Mouse (Mus musculus) inflammation-experienced regulatory T-cells (primary cell): ENCODE results near the gene Clec2h. TPM values are rescaled to one million over a fixed set of nuclear protein-coding genes. Genes with fewer than 3 reads are reported as not detected.

Experiments
- polyA plus RNA-seq, 2 experiments: library from polyadenylated mRNA; unstranded; fragments of 100-300 nt; shearing (Covaris generic); gene quantifications; one replicate each; pipeline ENCODE4 v1.2.1; 2017

Gene Clec2h
- polyA plus RNA-seq: under 1 TPM in 1 of 2 experiments, not detected in 1; 0.49 TPM

DNA sequence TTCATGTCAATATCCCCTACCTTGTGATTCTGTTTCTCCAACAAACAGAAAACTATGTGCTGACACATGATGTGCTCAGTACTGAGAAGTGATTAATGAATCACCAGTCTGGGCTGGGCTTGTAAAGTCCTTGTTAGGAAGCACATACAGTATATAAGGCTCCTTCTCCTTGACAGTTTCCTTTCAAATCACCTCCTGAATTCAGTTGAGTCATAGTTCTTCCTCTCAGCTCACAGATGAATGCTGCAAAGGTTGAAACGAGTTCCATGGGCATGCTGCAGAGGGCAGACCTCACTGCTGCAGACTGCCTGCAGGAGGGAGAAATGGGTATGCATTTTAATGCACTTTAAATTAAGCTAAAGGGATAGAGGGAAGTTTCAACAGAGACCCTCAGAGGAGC, at the start of gene Clec2h:
Gene Clec2h, plus strand, starts transcription at position 180 of the 400 bp plus-strand sequence.

DNA sequence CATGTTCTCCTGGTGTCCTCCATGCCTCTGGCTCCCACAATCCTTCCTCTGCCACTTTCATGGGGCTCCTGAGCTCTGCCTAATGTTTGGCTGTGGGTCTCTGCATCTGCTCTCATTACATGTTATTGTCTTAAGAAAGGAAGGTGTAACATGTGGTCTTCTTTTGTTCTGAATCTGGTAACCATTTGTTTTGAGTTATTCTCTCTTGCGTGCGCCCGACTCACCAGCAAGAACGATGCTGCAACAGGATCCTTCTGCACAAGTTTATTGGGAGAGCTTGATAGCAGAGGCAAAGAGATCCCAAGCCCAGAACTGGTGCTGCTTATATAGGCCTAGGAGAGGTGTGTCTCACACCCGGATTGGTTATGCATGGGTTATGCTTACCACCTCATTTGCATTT, 38.8 kb upstream of the Clec2h start, which contains the start of gene Klrb1a:
Gene Klrb1a, minus strand, starts transcription at position 101 of the 400 bp plus-strand sequence.

DNA sequence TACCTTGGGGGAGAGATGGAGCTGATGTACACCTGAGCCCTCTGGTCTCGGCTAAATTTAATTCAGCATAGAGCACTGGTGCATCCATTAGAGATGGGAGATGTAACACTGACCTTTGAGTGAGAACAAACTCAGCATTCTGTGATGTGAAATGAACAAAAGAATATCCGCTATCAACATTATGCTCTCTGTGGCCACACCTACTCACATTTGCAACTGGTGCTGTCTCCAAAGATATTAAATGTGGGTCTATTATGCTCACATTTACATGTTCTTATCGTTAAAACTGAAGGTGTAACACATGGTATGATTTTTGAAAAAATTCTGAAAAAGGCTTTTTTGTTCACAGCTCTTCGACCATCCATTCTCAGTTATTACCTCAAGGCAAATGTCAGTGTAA, 60.8 kb downstream of the Clec2h start, which contains the start of gene Klrb1:
Gene Klrb1, minus strand, starts transcription at position 101 of the 400 bp plus-strand sequence.

Other genes starting within 250 kb of the Clec2h start
- 10 to 100 TPM; 28.4 to 36.8 TPM for gene Itfg2, start 237.5 kb upstream of the Clec2h start, polyA plus RNA-seq
- 100 to 1,000 TPM; 150 to 196 TPM for gene Fkbp4, start 223.7 kb upstream of the Clec2h start, polyA plus RNA-seq
- gene Pzp, start 135.7 kb upstream of the Clec2h start, polyA plus RNA-seq: under 1 TPM; 0.37 to 0.70 TPM
- 1 to 10 TPM in 1 of 2 experiments, under 1 TPM in 1; 0.39 to 2.5 TPM for gene A2ml1, start 80.8 kb upstream of the Clec2h start, polyA plus RNA-seq
- gene Klrb1a, start 38.9 kb upstream of the Clec2h start, polyA plus RNA-seq: under 1 TPM in 1 of 2 experiments, not detected in 1; 0.49 TPM
- gene Klrb1, start 60.7 kb downstream of the Clec2h start, polyA plus RNA-seq: under 1 TPM; 0.42 to 0.44 TPM
- 1 to 10 TPM; 2.3 to 4.6 TPM for gene Klrb1c, start 126.8 kb downstream of the Clec2h start, polyA plus RNA-seq
- not detected for gene Gm44511, start 163.9 kb downstream of the Clec2h start, polyA plus RNA-seq
- gene Klrb1b, start 163.9 kb downstream of the Clec2h start, polyA plus RNA-seq: under 1 TPM; 0.67 to 0.70 TPM
- gene Clec2i, start 225.2 kb downstream of the Clec2h start, polyA plus RNA-seq: 100 to 1,000 TPM in 1 of 2 experiments, 10 to 100 TPM in 1; 51.3 to 106 TPM
- 1 to 10 TPM; 1.8 to 3.1 TPM for gene BC035044, start 228.7 kb downstream of the Clec2h start, polyA plus RNA-seq